Mouse (Mus musculus) stomach, embryonic 15.5 days (tissue): ENCODE results near the gene Mfsd4b5. TPM values are rescaled to one million over a fixed set of nuclear protein-coding genes. Genes with fewer than 3 reads are reported as not detected.
"Not testable (repeated sequence)": the region's sequence is repeated elsewhere in the genome, so short reads cannot be mapped to it uniquely, and the experiment has no call there.

ENCODE experiments used
- ATAC-seq: fragments of 200-750 bp; cut with Nextera tagmentation; 2 replicates; pipeline ENCODE4 v1.8.0; 2017; ENCODE audit warnings: low read depth, moderate number of reproducible peaks, moderate TSS enrichment; ENCODE audit not compliant: insufficient read depth, low FRiP score
- H3K27ac ChIP-seq: fragments of 300-500 bp; sonication (generic); 2 replicates; pipeline ENCODE4 v1.5.1; 2015; ENCODE audit warnings: mild to moderate bottlenecking, inconsistent platforms
- H3K27me3 ChIP-seq: fragments of 300-500 bp; sonication (generic); replicated peaks from 2 replicates; pipeline ENCODE4 v1.6.1; 2015; ENCODE audit warnings: inconsistent platforms
- H3K36me3 ChIP-seq: fragments of 300-500 bp; sonication (generic); 2 replicates; pipeline ENCODE4 v1.6.1; 2015; ENCODE audit warnings: inconsistent platforms
- H3K4me1 ChIP-seq: fragments of 300-500 bp; sonication (generic); 2 replicates; pipeline ENCODE4 v1.6.1; 2015; ENCODE audit warnings: inconsistent platforms
- H3K4me2 ChIP-seq: fragments of 300-500 bp; sonication (generic); 2 replicates; pipeline ENCODE4 v1.6.1; 2015; ENCODE audit warnings: mild to moderate bottlenecking, inconsistent platforms
- H3K4me3 ChIP-seq: fragments of 300-500 bp; sonication (generic); replicated peaks from 2 replicates; pipeline ENCODE4 v1.5.1; 2015; ENCODE audit warnings: inconsistent platforms
- H3K9ac ChIP-seq: fragments of 300-500 bp; sonication (generic); 2 replicates; pipeline ENCODE4 v1.6.1; 2015; ENCODE audit warnings: inconsistent platforms
- H3K9me3 ChIP-seq: fragments of 300-500 bp; sonication (generic); 2 replicates; pipeline ENCODE4 v1.6.1; 2016; ENCODE audit warnings: inconsistent platforms
- WGBS: fragments of 180-500 bp; shearing (Covaris S2); methylation state at CpG from one replicate; pipeline ENCODE4 v1.1.7; 2015; 5-methylcytosine and 5-hydroxymethylcytosine counted together
- polyA plus RNA-seq: library from polyadenylated mRNA; unstranded; fragments of >200 nt; fragmentation: Nextera tagmentation; extraction: Ambion mirVana; gene quantifications from 2 replicates; pipeline ENCODE4 v1.2.1, GENCODE M21; 2015

Gene Mfsd4b5
- polyA plus RNA-seq, 1 experiment from 2014 or later, result 0.04 TPM

- no peaks in the 10 kb centered on the region for H3K36me3 ChIP-seq
- H3K9me3 ChIP-seq, result no peaks in the 10 kb centered on the region
- H3K4me3 ChIP-seq, result peak overlapping the region; percentile 58; the same call in 1 of the 2 replicates
- H3K27me3 ChIP-seq, result no peaks in the 10 kb centered on the region
- no peak overlapping the region for H3K27ac ChIP-seq
- WGBS, result 45% methylated on average over 11 of the region's 11 CpGs
- peak; percentile 21; the same call in 1 of the 2 replicates for ATAC-seq
- H3K4me2 ChIP-seq, result peak overlapping the region; percentile 96; the same call in 1 of the 2 replicates
- H3K4me1 ChIP-seq, result peaks cover 3% of the 10 kb centered on the region; the same call in 1 of the 2 replicates
- no peak overlapping the region for H3K9ac ChIP-seq
Measured at GRCm38 (mm10) chr10:39960441-39960822, 26.0 kb downstream of the Mfsd4b5 start.

GRCm38 (mm10) chr10:39959761-39960440 is 26.5 kb downstream of the Mfsd4b5 start, which contains the start of gene Mfsd4b3:
Mfsd4b3 (minus strand) TSS chr10:39960153.
- under 1% methylated on average over 38 of the region's 38 CpGs for WGBS
- no peaks in the 10 kb centered on the region for H3K27me3 ChIP-seq
- ATAC-seq, result peak; percentile 99
- peak within 1 kb of the TSS; percentile 37; the same call in 1 of the 2 replicates for H3K9ac ChIP-seq
- H3K9me3 ChIP-seq, result no peaks in the 10 kb centered on the region
- peak within 1 kb of the TSS; percentile 58 for H3K4me3 ChIP-seq
- peaks cover 3% of the 10 kb centered on the region; the same call in 1 of the 2 replicates for H3K4me1 ChIP-seq
- H3K27ac ChIP-seq, result peak within 1 kb of the TSS; percentile 71
- peak within 1 kb of the TSS; percentile 96 for H3K4me2 ChIP-seq
- H3K36me3 ChIP-seq, result no peaks in the 10 kb centered on the region

- WGBS, result 66% methylated on average over 4 of the region's 4 CpGs
- H3K4me1 ChIP-seq, result peaks cover 3% of the 10 kb centered on the region; the same call in 1 of the 2 replicates
- H3K9me3 ChIP-seq, result no peaks in the 10 kb centered on the region
- no peak overlapping the region for H3K4me3 ChIP-seq
- H3K36me3 ChIP-seq, result no peaks in the 10 kb centered on the region
- ATAC-seq, result no peak
- no peak overlapping the region for H3K4me2 ChIP-seq
- H3K27ac ChIP-seq, result no peak overlapping the region
- H3K27me3 ChIP-seq, result no peaks in the 10 kb centered on the region
- H3K9ac ChIP-seq, result no peak overlapping the region
Measured at GRCm38 (mm10) chr10:39958266-39958665, 28.2 kb downstream of the Mfsd4b5 start.

GRCm38 (mm10) chr10:39956340-39956878 is 30.0 kb downstream of the Mfsd4b5 start:
- 74% methylated on average over 2 of the region's 2 CpGs for WGBS

GRCm38 (mm10) chr10:39955163-39955562 is 31.3 kb downstream of the Mfsd4b5 start:
- Histone ChIP-seq H3K9ac (no peak overlapping the region), H3K27ac (no peak overlapping the region), H3K9me3 (no peaks in the 10 kb centered on the region), H3K36me3 (no peaks in the 10 kb centered on the region), H3K4me3 (no peak overlapping the region), H3K4me2 (no peak overlapping the region), H3K4me1 (no peaks in the 10 kb centered on the region), H3K27me3 (no peaks in the 10 kb centered on the region)
- ATAC-seq, result no peak
- 74% methylated on average over 2 of the region's 2 CpGs for WGBS

More at GRCm38 (mm10) chr10:39956340-39956878, 30.0 kb downstream of the Mfsd4b5 start:
- Histone ChIP-seq H3K4me2 (no peak overlapping the region), H3K9me3 (no peaks in the 10 kb centered on the region), H3K36me3 (no peaks in the 10 kb centered on the region), H3K4me1 (peaks cover 3% of the 10 kb centered on the region; the same call in 1 of the 2 replicates), H3K9ac (no peak overlapping the region), H3K27me3 (no peaks in the 10 kb centered on the region), H3K27ac (no peak overlapping the region), H3K4me3 (no peak overlapping the region)
- no peak for ATAC-seq

GRCm38 (mm10) chr10:39949377-39949954 is 37.0 kb downstream of the Mfsd4b5 start:
- Histone ChIP-seq H3K9ac (no peak overlapping the region), H3K36me3 (no peaks in the 10 kb centered on the region), H3K27me3 (no peaks in the 10 kb centered on the region), H3K27ac (no peak overlapping the region), H3K9me3 (no peaks in the 10 kb centered on the region), H3K4me1 (no peaks in the 10 kb centered on the region), H3K4me3 (no peak overlapping the region), H3K4me2 (no peak overlapping the region)
- ATAC-seq, result no peak
- WGBS, result 88% methylated on average over 2 of the region's 2 CpGs

- not testable (repeated sequence) for H3K4me3 ChIP-seq, H3K9ac ChIP-seq, H3K27me3 ChIP-seq, ATAC-seq, H3K27ac ChIP-seq, H3K9me3 ChIP-seq, H3K4me2 ChIP-seq, H3K4me1 ChIP-seq, H3K36me3 ChIP-seq
- 74% methylated on average over 3 of the region's 3 CpGs for WGBS
Measured at GRCm38 (mm10) chr10:39947195-39947594, 39.3 kb downstream of the Mfsd4b5 start.

- Histone ChIP-seq H3K4me2 (no peak overlapping the region), H3K4me1 (no peaks in the 10 kb centered on the region), H3K27me3 (no peaks in the 10 kb centered on the region), H3K9ac (no peak overlapping the region), H3K4me3 (no peak overlapping the region), H3K27ac (no peak overlapping the region), H3K9me3 (no peaks in the 10 kb centered on the region), H3K36me3 (no peaks in the 10 kb centered on the region)
- no peak for ATAC-seq
- WGBS, result 71% methylated on average over 7 of the region's 7 CpGs
Measured at GRCm38 (mm10) chr10:39936553-39936952, 49.9 kb downstream of the Mfsd4b5 start.

- peak; percentile 47; the same call in 1 of the 2 replicates for ATAC-seq
- no peaks in the 10 kb centered on the region for H3K36me3 ChIP-seq
- no peaks in the 10 kb centered on the region for H3K4me1 ChIP-seq
- H3K4me3 ChIP-seq, result peak within 1 kb of the TSS; percentile 43
- H3K9ac ChIP-seq, result peak within 1 kb of the TSS; percentile 12; the same call in 1 of the 2 replicates
- 2% methylated on average over 41 of the region's 41 CpGs for WGBS
- no peaks in the 10 kb centered on the region for H3K9me3 ChIP-seq
- no peak within 1 kb of the TSS for H3K27ac ChIP-seq
- peak within 1 kb of the TSS; percentile 92 for H3K4me2 ChIP-seq
- H3K27me3 ChIP-seq, result no peaks in the 10 kb centered on the region
Measured at GRCm38 (mm10) chr10:39926616-39927139, 59.8 kb downstream of the Mfsd4b5 start, which contains the start of gene Mfsd4b2. Mfsd4b2 (minus strand) TSS chr10:39926923.

GRCm38 (mm10) chr10:39924556-39924955 is 61.9 kb downstream of the Mfsd4b5 start:
- H3K9ac ChIP-seq, H3K4me1 ChIP-seq, H3K27me3 ChIP-seq, H3K27ac ChIP-seq, H3K4me2 ChIP-seq, H3K36me3 ChIP-seq, H3K4me3 ChIP-seq, H3K9me3 ChIP-seq: not testable (repeated sequence)
- ATAC-seq, result peak; percentile 35; the same call in 1 of the 2 replicates
- 58% methylated on average over 8 of the region's 8 CpGs for WGBS

- H3K36me3 ChIP-seq, result no peaks in the 10 kb centered on the region
- H3K4me3 ChIP-seq, result no peak overlapping the region
- H3K4me1 ChIP-seq, result no peaks in the 10 kb centered on the region
- H3K4me2 ChIP-seq, result no peak overlapping the region
- ATAC-seq, result no peak
- no peaks in the 10 kb centered on the region for H3K9me3 ChIP-seq
- H3K27me3 ChIP-seq, result no peaks in the 10 kb centered on the region
- H3K27ac ChIP-seq, result no peak overlapping the region
- H3K9ac ChIP-seq, result no peak overlapping the region
Measured at GRCm38 (mm10) chr10:39912616-39913015, 73.8 kb downstream of the Mfsd4b5 start.
